Mouse (Mus musculus) limb, embryonic 14.5 days (tissue): ENCODE measurements around the gene Nfix. TPM values are rescaled to one million over a fixed set of nuclear protein-coding genes. Genes with fewer than 3 reads are reported as not detected.

Experiments used
- ATAC-seq: fragments of 200-750 bp; cut with Nextera tagmentation; 2 replicates; pipeline ENCODE4 v1.8.0; 2017; ENCODE audit warnings: low read depth, moderate number of reproducible peaks, moderate TSS enrichment; ENCODE audit not compliant: low FRiP score
- DNase-seq: peaks from one replicate; pipeline ENCODE4 v3.0.0-alpha.2; 2015; ENCODE audit warnings: low spot score
- H3K27ac ChIP-seq: fragments of 300-500 bp; sonication (generic); replicated peaks from 2 replicates; pipeline ENCODE4 v1.5.1; 2014; ENCODE audit warnings: low read depth, mild to moderate bottlenecking, low read length, moderate library complexity, mixed read lengths
- H3K27me3 ChIP-seq: fragments of 300-500 bp; sonication (generic); 2 replicates; pipeline ENCODE4 v1.6.1; 2014; ENCODE audit warnings: low read length, mixed read lengths; ENCODE audit not compliant: control insufficient read depth, insufficient read depth
- H3K36me3 ChIP-seq: fragments of 300-500 bp; sonication (generic); 2 replicates; pipeline ENCODE4 v1.6.1; 2014; ENCODE audit warnings: mild to moderate bottlenecking, low read length, moderate library complexity, mixed read lengths; ENCODE audit not compliant: control insufficient read depth, insufficient read depth
- H3K4me1 ChIP-seq: fragments of 300-500 bp; sonication (generic); 2 replicates; pipeline ENCODE4 v1.6.1; 2014; ENCODE audit warnings: antibody characterized with exemption, low read length, mixed read lengths; ENCODE audit not compliant: control insufficient read depth, insufficient read depth
- H3K4me2 ChIP-seq: fragments of 300-500 bp; sonication (generic); replicated peaks from 2 replicates; pipeline ENCODE4 v1.6.1; 2014; ENCODE audit warnings: low read depth, mild to moderate bottlenecking, low read length, moderate library complexity; ENCODE audit not compliant: severe bottlenecking
- H3K4me3 ChIP-seq: fragments of 300-500 bp; sonication (generic); replicated peaks from 2 replicates; pipeline ENCODE4 v1.5.1; 2014; ENCODE audit warnings: low read length
- H3K9ac ChIP-seq: fragments of 300-500 bp; sonication (generic); 2 replicates; pipeline ENCODE4 v1.6.1; 2014; ENCODE audit warnings: mild to moderate bottlenecking, low read depth, low read length, moderate library complexity; ENCODE audit not compliant: severe bottlenecking
- H3K9me3 ChIP-seq: fragments of 300-500 bp; sonication (generic); 2 replicates; pipeline ENCODE4 v1.6.1; 2016; ENCODE audit warnings: low read length; ENCODE audit not compliant: control insufficient read depth
- POLR2A ChIP-seq: fragments of 200-500 bp; IDR thresholded peaks from 2 replicates; pipeline ENCODE4 v1.8.0; 2012; ENCODE audit warnings: inconsistent platforms, mild to moderate bottlenecking, moderate library complexity, borderline replicate concordance; ENCODE audit not compliant: insufficient read depth, insufficient read length; ENCODE audit errors: extremely low read depth
- WGBS: fragments of 180-500 bp; shearing (Covaris S2); extraction: QIAGEN DNeasy Blood & Tissue Kit; methylation state at CpG from one replicate; pipeline ENCODE4 v1.1.7; 2014; 5-methylcytosine and 5-hydroxymethylcytosine counted together
- polyA plus RNA-seq, 2 experiments: library from polyadenylated mRNA; depleted of rRNA in 1 of 2; stranded (reverse) in 1 of 2; unstranded in 1 of 2; fragments of >200 nt; fragmentation: Nextera tagmentation in 1 of 2; extraction: Ambion mirVana in 1 of 2; gene quantifications; 2 replicates each; pipeline versions ENCODE4 v1.2.1 to v1.2.3; 2012 to 2014

The Nfix gene
- polyA plus RNA-seq, 2 experiments: 81.2 to 100 TPM

- no peak for DNase-seq
- Histone ChIP-seq H3K9me3 (no peaks in the 10 kb centered on the region), H3K36me3 (peaks cover 6% of the 10 kb centered on the region), H3K4me2 (peak overlapping the region; percentile 45), H3K9ac (peak overlapping the region; percentile 53; the same call in 1 of the 2 replicates), H3K27ac (peak overlapping the region; percentile 99), H3K4me1 (peaks cover 98% of the 10 kb centered on the region), H3K27me3 (no peaks in the 10 kb centered on the region), H3K4me3 (peak overlapping the region; percentile 17; the same call in 1 of the 2 replicates)
- ATAC-seq: no peak
- WGBS: 36% methylated on average over 13 of the region's 13 CpGs
- TF ChIP-seq POLR2A: no peak
These were observed 59.0 kb downstream of the Nfix start for GRCm38 (mm10) chr8:84740895-84741843.

- no peak for TF ChIP-seq POLR2A
- no peak for DNase-seq
- H3K4me1 ChIP-seq: peaks cover 92% of the 10 kb centered on the region
- no peak overlapping the region for H3K4me3 ChIP-seq
- no peaks in the 10 kb centered on the region for H3K9me3 ChIP-seq
- peaks cover 6% of the 10 kb centered on the region for H3K36me3 ChIP-seq
- H3K9ac ChIP-seq: peak overlapping the region; percentile 34; the same call in 1 of the 2 replicates
- ATAC-seq: no peak
- peak overlapping the region; percentile 70; the same call in 1 of the 2 replicates for H3K27ac ChIP-seq
- H3K4me2 ChIP-seq: no peak overlapping the region
- 0% methylated on average over 1 of the region's 1 CpGs for WGBS
- H3K27me3 ChIP-seq: no peaks in the 10 kb centered on the region
These were observed 60.8 kb downstream of the Nfix start for GRCm38 (mm10) chr8:84739401-84739742.

- Histone ChIP-seq H3K36me3 (peaks cover 10% of the 10 kb centered on the region), H3K9me3 (no peaks in the 10 kb centered on the region), H3K4me1 (peaks cover 89% of the 10 kb centered on the region), H3K27me3 (no peaks in the 10 kb centered on the region), H3K4me2 (peak overlapping the region; percentile 28; the same call in 1 of the 2 replicates), H3K27ac (peak overlapping the region; percentile 70), H3K9ac (peak overlapping the region; percentile 34; the same call in 1 of the 2 replicates), H3K4me3 (no peak overlapping the region)
- ATAC-seq: no peak
- whole genome bisulfite sequencing: 32% methylated on average over 10 of the region's 10 CpGs
- TF ChIP-seq POLR2A: no peak
- no peak for DNase-seq
These were observed 61.3 kb downstream of the Nfix start for GRCm38 (mm10) chr8:84738715-84739400.

GRCm38 (mm10) chr8:84738266-84738665 is 61.9 kb downstream of the Nfix start:
- Histone ChIP-seq H3K9me3 (no peaks in the 10 kb centered on the region), H3K4me3 (no peak overlapping the region), H3K27ac (peak overlapping the region; percentile 70), H3K4me1 (peaks cover 88% of the 10 kb centered on the region), H3K4me2 (peak overlapping the region; percentile 28; the same call in 1 of the 2 replicates), H3K9ac (peak overlapping the region; percentile 34; the same call in 1 of the 2 replicates), H3K36me3 (peaks cover 10% of the 10 kb centered on the region), H3K27me3 (no peaks in the 10 kb centered on the region)
- no peak for ATAC-seq
- WGBS: 19% methylated on average over 10 of the region's 10 CpGs
- DNase-seq: no peak
- no peak for TF ChIP-seq POLR2A

GRCm38 (mm10) chr8:84737608-84738007 is 62.5 kb downstream of the Nfix start:
- no peaks in the 10 kb centered on the region for H3K9me3 ChIP-seq
- H3K4me1 ChIP-seq: peaks cover 88% of the 10 kb centered on the region
- 0 out of 2 replicates have a peak overlapping the region, but pooled peaks have one; percentile 34 for H3K9ac ChIP-seq
- H3K4me3 ChIP-seq: no peak overlapping the region
- peak overlapping the region; percentile 70 for H3K27ac ChIP-seq
- DNase-seq (peak; percentile 89), ATAC-seq (0 out of 2 replicates have a peak, but pooled peaks have one; percentile 16)
- no peaks in the 10 kb centered on the region for H3K27me3 ChIP-seq
- H3K36me3 ChIP-seq: peaks cover 10% of the 10 kb centered on the region
- H3K4me2 ChIP-seq: peak overlapping the region; percentile 28; the same call in 1 of the 2 replicates
- no peak for TF ChIP-seq POLR2A
- WGBS: 4% methylated on average over 16 of the region's 16 CpGs
